Mouse (Mus musculus) limb, embryonic 13.5 days (tissue): ENCODE results near the gene Nudt21. TPM values are rescaled to one million over a fixed set of nuclear protein-coding genes. Genes with fewer than 3 reads are reported as not detected.

Experiments
- ATAC-seq: fragments of 200-750 bp; cut with Nextera tagmentation; 2 replicates; pipeline ENCODE4 v1.8.0; 2017; ENCODE audit warnings: low read depth, moderate number of reproducible peaks, moderate TSS enrichment; ENCODE audit not compliant: low FRiP score
- H3K27ac ChIP-seq: fragments of 300-500 bp; sonication (generic); 2 replicates; pipeline ENCODE4 v1.5.1; 2015; ENCODE audit warnings: inconsistent platforms, mild to moderate bottlenecking, moderate library complexity
- H3K27me3 ChIP-seq: fragments of 300-500 bp; sonication (generic); 2 replicates; pipeline ENCODE4 v1.6.1; 2015; ENCODE audit warnings: mild to moderate bottlenecking, inconsistent platforms
- H3K36me3 ChIP-seq: fragments of 300-500 bp; sonication (generic); 2 replicates; pipeline ENCODE4 v1.6.1; 2015; ENCODE audit warnings: inconsistent platforms, mild to moderate bottlenecking, moderate library complexity
- H3K4me1 ChIP-seq: fragments of 300-500 bp; sonication (generic); 2 replicates; pipeline ENCODE4 v1.6.1; 2015; ENCODE audit warnings: inconsistent platforms
- H3K4me2 ChIP-seq: fragments of 300-500 bp; sonication (generic); replicated peaks from 2 replicates; pipeline ENCODE4 v1.6.1; 2015; ENCODE audit warnings: inconsistent platforms, mild to moderate bottlenecking, moderate library complexity
- H3K4me3 ChIP-seq: fragments of 300-500 bp; sonication (generic); 2 replicates; pipeline ENCODE4 v1.5.1; 2015; ENCODE audit warnings: moderate library complexity, mild to moderate bottlenecking, inconsistent platforms
- H3K9ac ChIP-seq: fragments of 300-500 bp; sonication (generic); 2 replicates; pipeline ENCODE4 v1.6.1; 2015; ENCODE audit warnings: mild to moderate bottlenecking, inconsistent platforms
- H3K9me3 ChIP-seq: fragments of 300-500 bp; sonication (generic); 2 replicates; pipeline ENCODE4 v1.6.1; 2016; ENCODE audit warnings: inconsistent platforms
- WGBS: fragments of 180-500 bp; shearing (Covaris S2); methylation state at CpG from one replicate; pipeline ENCODE4 v1.1.7; 2015; 5-methylcytosine and 5-hydroxymethylcytosine counted together
- polyA plus RNA-seq: library from polyadenylated mRNA; unstranded; fragments of >200 nt; fragmentation: Nextera tagmentation; extraction: Ambion mirVana; gene quantifications from 2 replicates; pipeline ENCODE4 v1.2.1, GENCODE M21; 2015

The Nudt21 gene
- polyA plus RNA-seq, 1 experiment from 2014 or later: 118 TPM

- no peak overlapping the region for H3K27ac ChIP-seq
- WGBS: 91% methylated on average over 5 of the region's 5 CpGs
- H3K4me2 ChIP-seq: no peak overlapping the region
- H3K9me3 ChIP-seq: no peaks in the 10 kb centered on the region
- no peak overlapping the region for H3K4me3 ChIP-seq
- H3K27me3 ChIP-seq: no peaks in the 10 kb centered on the region
- no peaks in the 10 kb centered on the region for H3K4me1 ChIP-seq
- peaks cover 96% of the 10 kb centered on the region for H3K36me3 ChIP-seq
- no peak for ATAC-seq
- no peak overlapping the region for H3K9ac ChIP-seq
Observed at GRCm38 (mm10) chr8:93981679-93982215, 55.1 kb downstream of the Nudt21 start.

- Histone ChIP-seq H3K4me1 (no peaks in the 10 kb centered on the region), H3K4me3 (no peak overlapping the region), H3K36me3 (peaks cover 97% of the 10 kb centered on the region), H3K27ac (no peak overlapping the region), H3K9ac (no peak overlapping the region), H3K9me3 (no peaks in the 10 kb centered on the region), H3K4me2 (no peak overlapping the region), H3K27me3 (no peaks in the 10 kb centered on the region)
- WGBS: 95% methylated on average over 4 of the region's 4 CpGs
- ATAC-seq: no peak
Observed at GRCm38 (mm10) chr8:93980141-93980540, 56.7 kb downstream of the Nudt21 start.

- peaks cover 94% of the 10 kb centered on the region for H3K36me3 ChIP-seq
- ATAC-seq: no peak
Observed at GRCm38 (mm10) chr8:93976446-93977211, 60.2 kb downstream of the Nudt21 start.

GRCm38 (mm10) chr8:93975358-93975757, 61.5 kb downstream of the Nudt21 start:
- no peak overlapping the region for H3K9ac ChIP-seq
- peaks cover 94% of the 10 kb centered on the region for H3K36me3 ChIP-seq
- no peaks in the 10 kb centered on the region for H3K27me3 ChIP-seq
- no peak overlapping the region for H3K27ac ChIP-seq
- ATAC-seq: no peak
- no peaks in the 10 kb centered on the region for H3K4me1 ChIP-seq
- H3K4me3 ChIP-seq: no peak overlapping the region
- H3K4me2 ChIP-seq: no peak overlapping the region
- 87% methylated on average over 2 of the region's 2 CpGs for WGBS
- H3K9me3 ChIP-seq: no peaks in the 10 kb centered on the region

More at GRCm38 (mm10) chr8:93976446-93977211, 60.2 kb downstream of the Nudt21 start:
- Histone ChIP-seq H3K4me3 (no peak overlapping the region), H3K27ac (no peak overlapping the region), H3K9me3 (no peaks in the 10 kb centered on the region), H3K4me2 (no peak overlapping the region), H3K4me1 (no peaks in the 10 kb centered on the region), H3K27me3 (no peaks in the 10 kb centered on the region), H3K9ac (no peak overlapping the region)
- WGBS: 87% methylated on average over 6 of the region's 6 CpGs

GRCm38 (mm10) chr8:93974602-93975186, 62.1 kb downstream of the Nudt21 start:
- no peak overlapping the region for H3K4me3 ChIP-seq
- 88% methylated on average over 11 of the region's 11 CpGs for WGBS
- H3K27me3 ChIP-seq: no peaks in the 10 kb centered on the region
- H3K9me3 ChIP-seq: no peaks in the 10 kb centered on the region
- H3K27ac ChIP-seq: no peak overlapping the region
- no peak overlapping the region for H3K4me2 ChIP-seq
- H3K36me3 ChIP-seq: peaks cover 94% of the 10 kb centered on the region
- H3K4me1 ChIP-seq: peaks cover 3% of the 10 kb centered on the region
- no peak for ATAC-seq
- no peak overlapping the region for H3K9ac ChIP-seq

- ATAC-seq: no peak
- peaks cover 9% of the 10 kb centered on the region for H3K4me1 ChIP-seq
- H3K9ac ChIP-seq: no peak overlapping the region
- no peak overlapping the region for H3K4me3 ChIP-seq
- H3K36me3 ChIP-seq: peaks cover 87% of the 10 kb centered on the region
- WGBS: 95% methylated on average over 13 of the region's 13 CpGs
- no peak overlapping the region for H3K4me2 ChIP-seq
- H3K27ac ChIP-seq: no peak overlapping the region
- H3K9me3 ChIP-seq: no peaks in the 10 kb centered on the region
- no peaks in the 10 kb centered on the region for H3K27me3 ChIP-seq
Observed at GRCm38 (mm10) chr8:93973831-93974375, 62.9 kb downstream of the Nudt21 start.

- WGBS: 85% methylated on average over 14 of the region's 14 CpGs
- Histone ChIP-seq H3K27ac (no peak overlapping the region), H3K9me3 (no peaks in the 10 kb centered on the region), H3K36me3 (peaks cover 79% of the 10 kb centered on the region), H3K4me3 (no peak overlapping the region), H3K4me1 (peaks cover 9% of the 10 kb centered on the region), H3K4me2 (no peak overlapping the region), H3K9ac (no peak overlapping the region), H3K27me3 (no peaks in the 10 kb centered on the region)
- ATAC-seq: no peak
Observed at GRCm38 (mm10) chr8:93972971-93973734, 63.7 kb downstream of the Nudt21 start.

- H3K27me3 ChIP-seq: no peaks in the 10 kb centered on the region
- H3K27ac ChIP-seq: no peak overlapping the region
- ATAC-seq: no peak
- H3K36me3 ChIP-seq: peaks cover 71% of the 10 kb centered on the region
- no peaks in the 10 kb centered on the region for H3K9me3 ChIP-seq
- H3K9ac ChIP-seq: no peak overlapping the region
- 73% methylated on average over 5 of the region's 5 CpGs for WGBS
- H3K4me1 ChIP-seq: peaks cover 9% of the 10 kb centered on the region
- no peak overlapping the region for H3K4me2 ChIP-seq
- no peak overlapping the region for H3K4me3 ChIP-seq
Observed at GRCm38 (mm10) chr8:93972211-93972610, 64.6 kb downstream of the Nudt21 start.

- H3K4me1 ChIP-seq: peaks cover 9% of the 10 kb centered on the region
- 86% methylated on average over 10 of the region's 10 CpGs for WGBS
- H3K27me3 ChIP-seq: no peaks in the 10 kb centered on the region
- no peak overlapping the region for H3K4me3 ChIP-seq
- H3K9ac ChIP-seq: no peak overlapping the region
- no peak overlapping the region for H3K4me2 ChIP-seq
- ATAC-seq: no peak
- H3K36me3 ChIP-seq: peaks cover 64% of the 10 kb centered on the region
- H3K9me3 ChIP-seq: no peaks in the 10 kb centered on the region
- H3K27ac ChIP-seq: no peak overlapping the region
Observed at GRCm38 (mm10) chr8:93971451-93971850, 65.4 kb downstream of the Nudt21 start.

GRCm38 (mm10) chr8:93969626-93970340, 67.0 kb downstream of the Nudt21 start:
- ATAC-seq: no peak
- peaks cover 49% of the 10 kb centered on the region for H3K36me3 ChIP-seq
- peaks cover 9% of the 10 kb centered on the region for H3K4me1 ChIP-seq
- no peak overlapping the region for H3K4me3 ChIP-seq
- H3K4me2 ChIP-seq: no peak overlapping the region
- H3K9ac ChIP-seq: no peak overlapping the region
- no peaks in the 10 kb centered on the region for H3K9me3 ChIP-seq
- no peaks in the 10 kb centered on the region for H3K27me3 ChIP-seq
- no peak overlapping the region for H3K27ac ChIP-seq
- 54% methylated on average over 7 of the region's 7 CpGs for WGBS

GRCm38 (mm10) chr8:93968293-93968692, 68.5 kb downstream of the Nudt21 start:
- 68% methylated on average over 6 of the region's 6 CpGs for WGBS
- peaks cover 9% of the 10 kb centered on the region for H3K4me1 ChIP-seq
- H3K4me3 ChIP-seq: no peak overlapping the region
- no peak overlapping the region for H3K4me2 ChIP-seq
- no peaks in the 10 kb centered on the region for H3K9me3 ChIP-seq
- H3K9ac ChIP-seq: no peak overlapping the region
- ATAC-seq: no peak; the same call in 1 of the 2 replicates
- no peaks in the 10 kb centered on the region for H3K27me3 ChIP-seq
- peaks cover 34% of the 10 kb centered on the region for H3K36me3 ChIP-seq
- no peak overlapping the region for H3K27ac ChIP-seq
